Mouse (Mus musculus): ENCODE data around the gene Bmp4. TPM values are rescaled to one million over a fixed set of nuclear protein-coding genes. Genes with fewer than 3 reads are reported as not detected.

The Bmp4 gene
- polyA plus RNA-seq (2014; fragmentation: Nextera tagmentation; extraction: Ambion mirVana): 14.9 and 20.4 TPM in 2 replicates

DNA sequence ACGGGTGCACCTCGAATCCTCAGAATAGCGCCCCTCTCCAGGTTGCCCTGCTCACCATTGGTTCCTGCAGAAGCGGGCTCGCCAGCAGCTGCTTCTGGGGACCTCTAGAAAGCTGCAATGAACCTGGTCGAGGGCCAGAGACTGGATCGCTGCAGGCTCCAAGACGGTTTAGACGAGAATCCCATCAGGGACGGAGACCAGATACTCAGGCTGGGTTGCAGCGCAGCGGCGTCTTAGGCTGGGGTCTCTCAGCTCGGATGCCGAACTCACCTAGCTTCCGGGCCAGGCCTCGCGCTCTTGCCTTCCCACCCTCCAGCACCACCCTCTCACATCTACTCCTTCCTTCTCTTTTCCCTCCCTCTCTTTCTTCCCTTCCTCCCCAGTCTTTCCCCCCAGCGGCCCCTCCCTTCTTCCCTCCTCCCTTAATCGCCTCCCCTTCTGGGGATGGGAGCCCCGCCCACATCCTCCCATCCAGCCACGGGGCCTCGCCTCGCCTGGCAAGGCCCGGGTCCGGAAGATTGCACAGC lies at the start of gene Bmp4:
Bmp4 (minus strand) TSS at position 421 of the 527 bp plus-strand sequence.
- Histone ChIP-seq H3K9me3 (ENCODE audit: control insufficient read depth, low read length) (no peaks in the 10 kb centered on the region), H3K27me3 (ENCODE audit: control insufficient read depth, insufficient read depth, low read length) (peaks cover 37% of the 10 kb centered on the region), H3K9ac (ENCODE audit: low read length) (peak within 1 kb of the TSS; percentile 76), H3K4me2 (ENCODE audit: low read length) (peak within 1 kb of the TSS; percentile 92), H3K36me3 (ENCODE audit: control insufficient read depth, insufficient read depth, low read length) (no peaks in the 10 kb centered on the region), H3K4me3 (ENCODE audit: control insufficient read depth in 1 of 2, insufficient read depth in 1 of 2, low read depth in 1 of 2, low read length in 2 of 2) (peak within 1 kb of the TSS; percentile 33 to 68), H3K4me1 (ENCODE audit: control insufficient read depth in 2 of 2, insufficient read depth in 2 of 2, low read length in 2 of 2) (peaks cover 4 to 18% of the 10 kb centered on the region in 2 experiments; a peak in 3 of 4 replicates), H3K27ac (replicated peaks in 1 of 2; ENCODE audit: control insufficient read depth in 1 of 2, insufficient read depth in 1 of 2, low read depth in 2 of 2, low read length in 2 of 2) (peak within 1 kb of the TSS; percentile 23 to 29; a peak in 2 of 4 replicates)
- ATAC-seq (ENCODE audit: insufficient number of reproducible peaks, insufficient read depth, low FRiP score, low read depth): no peak
- WGBS: under 1% methylated on average over 24 of the region's 26 CpGs

DNA sequence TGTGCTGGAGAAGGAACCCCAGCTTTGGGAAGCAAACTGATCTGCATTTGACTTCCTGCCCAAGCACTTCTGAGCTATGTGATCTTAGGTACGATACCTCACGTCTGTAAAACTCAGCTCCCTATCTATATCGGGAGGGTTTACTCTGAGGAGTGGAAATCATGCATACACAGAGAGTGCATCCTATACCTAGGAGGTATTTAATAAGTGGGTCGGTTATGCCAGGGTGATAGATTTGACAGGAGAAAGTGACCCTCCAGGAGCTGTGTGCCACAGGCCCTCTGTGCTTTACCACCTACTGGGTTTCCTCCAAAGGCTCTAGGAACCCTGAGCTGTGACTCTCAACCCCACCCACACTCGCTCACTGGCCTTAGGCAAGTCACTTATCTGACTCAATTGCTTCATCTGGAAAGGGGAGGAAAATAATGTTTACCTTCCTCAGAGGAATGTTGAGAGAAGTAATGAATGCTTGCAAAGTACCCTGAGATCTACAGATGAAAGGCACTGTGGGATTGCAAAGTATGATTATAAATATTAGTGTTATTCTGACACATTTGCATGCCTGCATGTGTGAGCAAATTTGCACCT lies 49.1 kb upstream of the Bmp4 start:
- no peak overlapping the region for H3K4me3 ChIP-seq (ENCODE audit: control insufficient read depth in 1 of 2, insufficient read depth in 1 of 2, low read depth in 1 of 2, low read length in 2 of 2)
- no peak overlapping the region for H3K9ac ChIP-seq (ENCODE audit: low read length)
- no peak overlapping the region for H3K27ac ChIP-seq (replicated peaks in 1 of 2; ENCODE audit: control insufficient read depth in 1 of 2, insufficient read depth in 1 of 2, low read depth in 2 of 2, low read length in 2 of 2)
- no peaks in the 10 kb centered on the region for H3K36me3 ChIP-seq (ENCODE audit: control insufficient read depth, insufficient read depth, low read length)
- 80% methylated on average over 5 of the region's 5 CpGs for WGBS
- H3K4me2 ChIP-seq (ENCODE audit: low read length): no peak overlapping the region
- peaks cover 4 to 11% of the 10 kb centered on the region in 2 experiments; a peak in 3 of 4 replicates for H3K4me1 ChIP-seq (ENCODE audit: control insufficient read depth in 2 of 2, insufficient read depth in 2 of 2, low read length in 2 of 2)
- H3K27me3 ChIP-seq (ENCODE audit: control insufficient read depth, insufficient read depth, low read length): no peaks in the 10 kb centered on the region
- ATAC-seq (ENCODE audit: insufficient number of reproducible peaks, insufficient read depth, low FRiP score, low read depth): no peak
- no peaks in the 10 kb centered on the region for H3K9me3 ChIP-seq (ENCODE audit: control insufficient read depth, low read length)

DNA sequence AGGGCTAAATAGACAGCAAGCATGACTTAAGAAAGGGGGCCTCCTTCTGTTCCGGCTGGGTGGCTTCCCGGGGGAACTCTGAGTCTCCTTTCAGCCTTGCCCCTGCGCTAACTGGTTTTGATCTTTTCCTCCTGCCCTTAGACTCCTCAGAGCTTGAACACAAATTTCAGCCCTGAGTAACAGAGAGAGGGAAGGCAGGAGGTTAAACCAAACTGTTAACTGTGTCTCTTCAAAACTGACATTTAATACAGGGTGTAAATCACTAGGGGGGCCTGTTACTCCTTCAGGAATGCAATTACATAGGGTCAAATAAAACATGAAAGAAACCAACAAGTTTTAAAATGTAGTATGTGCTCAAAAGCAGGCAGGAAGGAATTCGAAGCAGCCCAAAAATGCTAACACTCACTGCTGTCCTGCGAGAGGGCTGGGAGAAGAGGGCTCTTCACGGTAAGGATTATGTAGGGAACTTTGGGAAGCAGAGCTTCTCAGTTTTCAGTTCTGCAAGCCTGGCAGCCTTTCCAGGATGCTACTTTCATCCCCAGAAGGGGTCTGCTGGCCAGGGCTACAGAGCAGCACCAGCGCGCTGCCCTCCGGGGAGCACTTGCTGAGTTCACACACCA lies 46.1 kb upstream of the Bmp4 start:
- Histone ChIP-seq H3K9ac (ENCODE audit: low read length) (no peak overlapping the region), H3K4me1 (ENCODE audit: control insufficient read depth in 2 of 2, insufficient read depth in 2 of 2, low read length in 2 of 2) (peaks cover 4 to 11% of the 10 kb centered on the region in 2 experiments; a peak in 3 of 4 replicates), H3K9me3 (ENCODE audit: control insufficient read depth, low read length) (no peaks in the 10 kb centered on the region), H3K4me3 (ENCODE audit: control insufficient read depth in 1 of 2, insufficient read depth in 1 of 2, low read depth in 1 of 2, low read length in 2 of 2) (no peak overlapping the region; a peak in 1 of 4 replicates), H3K4me2 (ENCODE audit: low read length) (peak overlapping the region; percentile 38), H3K36me3 (ENCODE audit: control insufficient read depth, insufficient read depth, low read length) (no peaks in the 10 kb centered on the region), H3K27ac (replicated peaks in 1 of 2; ENCODE audit: control insufficient read depth in 1 of 2, insufficient read depth in 1 of 2, low read depth in 2 of 2, low read length in 2 of 2) (no peak overlapping the region), H3K27me3 (ENCODE audit: control insufficient read depth, insufficient read depth, low read length) (no peaks in the 10 kb centered on the region)
- ATAC-seq (ENCODE audit: insufficient number of reproducible peaks, insufficient read depth, low FRiP score, low read depth): no peak
- WGBS: 14% methylated on average over 9 of the region's 9 CpGs

- Histone ChIP-seq H3K4me3 (ENCODE audit: control insufficient read depth in 1 of 2, insufficient read depth in 1 of 2, low read depth in 1 of 2, low read length in 2 of 2) (no peak overlapping the region), H3K4me2 (ENCODE audit: low read length) (no peak overlapping the region), H3K9ac (ENCODE audit: low read length) (no peak overlapping the region), H3K9me3 (ENCODE audit: control insufficient read depth, low read length) (peaks cover 4% of the 10 kb centered on the region; the same call in 1 of the 2 replicates), H3K36me3 (ENCODE audit: control insufficient read depth, insufficient read depth, low read length) (no peaks in the 10 kb centered on the region), H3K27ac (replicated peaks in 1 of 2; ENCODE audit: control insufficient read depth in 1 of 2, insufficient read depth in 1 of 2, low read depth in 2 of 2, low read length in 2 of 2) (no peak overlapping the region), H3K27me3 (ENCODE audit: control insufficient read depth, insufficient read depth, low read length) (no peaks in the 10 kb centered on the region), H3K4me1 (ENCODE audit: control insufficient read depth in 2 of 2, insufficient read depth in 2 of 2, low read length in 2 of 2) (no peaks in the 10 kb centered on the region)
- ATAC-seq (ENCODE audit: insufficient number of reproducible peaks, insufficient read depth, low FRiP score, low read depth): no peak
- WGBS: 91% methylated on average over 5 of the region's 5 CpGs
Observed at GRCm38 (mm10) chr14:46430231-46430630, 39.8 kb upstream of the Bmp4 start.

DNA sequence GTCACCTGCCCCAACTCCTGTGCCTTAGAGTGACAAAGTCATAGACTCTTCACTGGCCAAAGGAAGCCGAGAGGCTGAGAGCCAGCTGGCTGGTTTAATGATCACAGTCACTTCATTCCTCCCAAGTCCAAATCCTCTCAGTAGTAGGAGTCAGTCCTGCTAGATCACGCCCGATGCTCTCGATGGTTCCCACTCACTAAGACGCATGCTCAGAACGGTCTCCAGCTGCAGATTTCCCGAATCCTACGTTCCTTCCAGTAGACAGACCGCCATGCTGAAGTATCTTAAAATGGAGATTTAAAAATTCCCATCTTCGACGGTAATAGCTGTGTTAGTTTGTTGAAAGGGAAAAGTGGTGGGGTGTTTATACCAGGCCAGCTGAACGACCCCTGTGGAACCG lies 36.8 kb upstream of the Bmp4 start:
- ATAC-seq (ENCODE audit: insufficient number of reproducible peaks, insufficient read depth, low FRiP score, low read depth): no peak
- 92% methylated on average over 13 of the region's 13 CpGs for WGBS
- Histone ChIP-seq H3K4me2 (ENCODE audit: low read length) (no peak overlapping the region), H3K27me3 (ENCODE audit: control insufficient read depth, insufficient read depth, low read length) (no peaks in the 10 kb centered on the region), H3K9me3 (ENCODE audit: control insufficient read depth, low read length) (peaks cover 4% of the 10 kb centered on the region; the same call in 1 of the 2 replicates), H3K4me1 (ENCODE audit: control insufficient read depth in 2 of 2, insufficient read depth in 2 of 2, low read length in 2 of 2) (no peaks in the 10 kb centered on the region), H3K9ac (ENCODE audit: low read length) (no peak overlapping the region), H3K27ac (replicated peaks in 1 of 2; ENCODE audit: control insufficient read depth in 1 of 2, insufficient read depth in 1 of 2, low read depth in 2 of 2, low read length in 2 of 2) (no peak overlapping the region), H3K36me3 (ENCODE audit: control insufficient read depth, insufficient read depth, low read length) (no peaks in the 10 kb centered on the region), H3K4me3 (ENCODE audit: control insufficient read depth in 1 of 2, insufficient read depth in 1 of 2, low read depth in 1 of 2, low read length in 2 of 2) (no peak overlapping the region)

DNA sequence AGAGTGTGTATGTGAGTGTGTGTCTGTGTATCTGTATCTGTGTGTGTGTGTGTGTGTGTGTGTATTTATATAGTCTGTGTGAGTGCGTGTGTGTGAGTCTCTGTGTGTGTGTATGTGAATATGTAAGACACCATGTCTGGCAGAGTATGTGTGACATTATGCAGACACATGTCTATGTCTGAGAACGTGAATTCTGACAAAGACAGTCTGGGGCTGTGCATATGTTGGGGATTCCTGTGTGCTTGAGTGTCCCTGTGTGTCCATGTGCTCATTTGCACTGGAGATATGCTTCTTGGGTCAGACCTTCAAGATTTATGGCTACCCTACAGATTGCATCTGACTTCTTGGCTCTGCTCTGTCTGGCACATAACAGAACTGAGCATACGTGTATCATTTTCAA lies 31.4 kb upstream of the Bmp4 start:
- H3K4me1 ChIP-seq (ENCODE audit: control insufficient read depth in 2 of 2, insufficient read depth in 2 of 2, low read length in 2 of 2): peaks cover 0 to 4% of the 10 kb centered on the region in 2 experiments; a peak in 2 of 4 replicates
- H3K9ac ChIP-seq (ENCODE audit: low read length): no peak overlapping the region
- 79% methylated on average over 3 of the region's 3 CpGs for WGBS
- no peaks in the 10 kb centered on the region for H3K27me3 ChIP-seq (ENCODE audit: control insufficient read depth, insufficient read depth, low read length)
- ATAC-seq (ENCODE audit: insufficient number of reproducible peaks, insufficient read depth, low FRiP score, low read depth): no peak
- no peak overlapping the region for H3K4me3 ChIP-seq (ENCODE audit: control insufficient read depth in 1 of 2, insufficient read depth in 1 of 2, low read depth in 1 of 2, low read length in 2 of 2)
- no peak overlapping the region for H3K27ac ChIP-seq (replicated peaks in 1 of 2; ENCODE audit: control insufficient read depth in 1 of 2, insufficient read depth in 1 of 2, low read depth in 2 of 2, low read length in 2 of 2)
- H3K9me3 ChIP-seq (ENCODE audit: control insufficient read depth, low read length): peaks cover 4% of the 10 kb centered on the region; the same call in 1 of the 2 replicates
- no peak overlapping the region for H3K4me2 ChIP-seq (ENCODE audit: low read length)
- no peaks in the 10 kb centered on the region for H3K36me3 ChIP-seq (ENCODE audit: control insufficient read depth, insufficient read depth, low read length)

DNA sequence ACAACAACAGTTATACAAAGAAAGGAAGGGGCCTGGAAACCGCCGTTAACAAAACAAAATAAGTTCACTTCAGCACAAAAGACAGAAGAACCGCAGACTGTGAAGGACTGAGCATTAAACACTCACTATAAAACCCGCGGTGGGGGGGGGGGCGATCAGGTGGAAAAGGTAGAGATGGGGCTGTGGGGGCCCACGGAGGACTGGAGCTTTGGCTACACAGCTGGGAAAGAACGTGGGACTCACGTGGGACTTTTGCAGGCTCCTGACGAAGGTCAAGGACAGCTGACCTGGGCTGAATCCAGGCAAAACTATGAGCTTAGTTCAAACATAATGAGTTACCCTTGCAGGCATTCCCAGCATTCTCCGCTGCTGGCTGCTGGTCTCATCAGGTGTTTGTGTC lies 28.8 kb upstream of the Bmp4 start:
- no peak for ATAC-seq (ENCODE audit: insufficient number of reproducible peaks, insufficient read depth, low FRiP score, low read depth)
- WGBS: 62% methylated on average over 11 of the region's 11 CpGs
- Histone ChIP-seq H3K27ac (replicated peaks in 1 of 2; ENCODE audit: control insufficient read depth in 1 of 2, insufficient read depth in 1 of 2, low read depth in 2 of 2, low read length in 2 of 2) (no peak overlapping the region), H3K4me3 (ENCODE audit: control insufficient read depth in 1 of 2, insufficient read depth in 1 of 2, low read depth in 1 of 2, low read length in 2 of 2) (no peak overlapping the region), H3K9ac (ENCODE audit: low read length) (no peak overlapping the region), H3K4me2 (ENCODE audit: low read length) (no peak overlapping the region), H3K27me3 (ENCODE audit: control insufficient read depth, insufficient read depth, low read length) (no peaks in the 10 kb centered on the region), H3K4me1 (ENCODE audit: control insufficient read depth in 2 of 2, insufficient read depth in 2 of 2, low read length in 2 of 2) (peaks cover 0 to 4% of the 10 kb centered on the region in 2 experiments; a peak in 2 of 4 replicates), H3K36me3 (ENCODE audit: control insufficient read depth, insufficient read depth, low read length) (no peaks in the 10 kb centered on the region), H3K9me3 (ENCODE audit: control insufficient read depth, low read length) (no peaks in the 10 kb centered on the region)
